Mouse (Mus musculus) induced T-regulatory cell, adult 2 months (primary cell): ENCODE measurements around the gene Trpc4.

Source experiments
- DNase-seq: peaks from one replicate; pipeline ENCODE4 v3.0.0-alpha.2; 2012; ENCODE audit warnings: low read depth

Gene Trpc4

DNA sequence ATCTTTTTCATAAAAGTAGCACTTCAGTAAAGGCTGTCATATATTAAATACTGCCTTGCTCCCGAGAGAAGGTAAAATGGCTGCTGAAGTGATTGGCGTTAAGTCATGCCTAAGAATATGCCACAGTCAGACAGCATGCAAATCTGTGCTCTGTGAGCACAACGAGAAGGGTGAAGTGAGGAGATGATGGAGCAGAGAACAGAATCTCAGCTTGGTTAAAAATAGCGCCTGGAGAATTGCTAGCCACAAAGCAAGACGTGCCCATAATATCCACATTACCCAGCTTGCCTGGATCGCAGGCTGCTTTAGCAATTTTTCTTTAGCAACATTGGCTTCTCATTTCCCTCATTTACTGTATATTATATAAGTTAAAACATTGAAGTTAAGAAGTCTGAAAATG, 113.3 kb downstream of the Trpc4 start:
- no peak for DNase-seq

DNA sequence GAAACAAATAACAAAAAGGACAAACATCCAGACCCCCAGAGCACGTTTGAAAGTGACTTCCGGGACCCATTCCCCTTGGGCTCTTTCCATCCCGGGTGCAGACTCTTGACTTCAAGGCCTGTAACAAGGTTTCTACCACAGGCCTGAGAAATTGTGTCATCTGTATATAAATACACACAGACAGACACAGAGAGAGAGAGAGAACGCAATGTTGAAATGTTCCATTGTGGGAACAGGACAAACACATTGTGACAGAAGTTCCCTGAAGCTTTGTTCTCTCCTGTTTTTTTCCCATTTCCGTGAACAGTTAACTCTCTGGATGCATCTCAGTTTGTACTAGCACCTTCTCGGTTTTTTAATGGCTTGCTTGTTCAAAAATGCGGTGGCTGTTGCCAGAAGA, 118.8 kb downstream of the Trpc4 start:
- DNase-seq = no peak

DNA sequence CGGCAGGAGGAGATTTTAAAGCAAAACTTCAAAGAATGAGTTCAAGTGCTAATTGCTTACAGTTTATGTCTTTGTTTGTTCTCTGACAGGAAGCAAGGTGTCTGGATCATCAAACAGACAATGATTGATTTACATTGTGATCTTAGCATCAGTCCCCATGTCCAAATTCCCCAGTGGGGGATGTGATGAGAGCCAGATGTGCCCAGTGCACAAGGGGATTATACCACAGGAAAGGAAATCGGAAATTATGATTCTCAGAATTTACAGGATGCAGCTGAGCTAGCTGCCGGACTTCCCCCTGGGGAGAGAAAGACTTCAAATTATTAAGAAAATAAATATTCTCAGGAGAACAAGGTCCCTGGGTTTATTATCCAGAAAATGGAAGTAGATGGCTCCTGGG, 133.9 kb downstream of the Trpc4 start:
- no peak for DNase-seq

DNA sequence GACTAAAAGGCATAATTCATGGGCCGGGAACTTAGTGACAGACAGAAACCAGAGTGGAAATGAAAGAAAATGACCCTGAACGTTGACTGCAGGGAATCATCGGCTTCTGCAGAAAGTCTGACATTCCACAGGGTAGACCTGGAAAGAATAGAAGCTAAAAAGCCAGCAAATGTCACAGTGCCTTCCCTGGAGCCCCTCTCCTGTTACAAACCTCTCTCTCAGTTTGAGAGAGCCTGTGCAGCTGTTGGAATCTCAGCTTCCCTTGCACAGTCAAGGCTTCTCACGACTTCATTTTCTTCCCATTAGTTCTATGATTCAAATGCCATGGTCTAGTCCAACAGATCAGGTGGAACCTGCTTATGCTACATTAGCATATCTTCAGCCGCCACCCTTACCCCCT, 154.8 kb downstream of the Trpc4 start:
- DNase-seq = no peak

DNA sequence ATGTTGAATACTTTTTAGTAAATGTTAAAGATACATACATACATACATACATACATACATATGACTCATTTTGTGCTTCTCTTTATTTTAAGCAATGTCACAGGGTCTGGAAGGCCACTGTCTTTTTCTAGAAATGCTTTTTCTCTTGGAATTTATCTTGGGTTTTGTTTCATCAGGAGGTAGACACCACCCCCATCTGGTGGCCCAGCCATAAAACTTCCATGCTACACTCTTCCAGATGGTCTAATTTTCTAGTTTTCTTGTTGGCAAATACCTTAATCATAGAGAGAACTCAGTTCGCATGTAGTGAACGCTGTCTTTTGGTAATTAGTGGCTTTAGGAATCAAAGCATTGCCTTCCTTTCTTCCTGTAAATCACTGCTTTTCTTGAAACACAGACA, 158.2 kb downstream of the Trpc4 start:
- no peak for DNase-seq

DNA sequence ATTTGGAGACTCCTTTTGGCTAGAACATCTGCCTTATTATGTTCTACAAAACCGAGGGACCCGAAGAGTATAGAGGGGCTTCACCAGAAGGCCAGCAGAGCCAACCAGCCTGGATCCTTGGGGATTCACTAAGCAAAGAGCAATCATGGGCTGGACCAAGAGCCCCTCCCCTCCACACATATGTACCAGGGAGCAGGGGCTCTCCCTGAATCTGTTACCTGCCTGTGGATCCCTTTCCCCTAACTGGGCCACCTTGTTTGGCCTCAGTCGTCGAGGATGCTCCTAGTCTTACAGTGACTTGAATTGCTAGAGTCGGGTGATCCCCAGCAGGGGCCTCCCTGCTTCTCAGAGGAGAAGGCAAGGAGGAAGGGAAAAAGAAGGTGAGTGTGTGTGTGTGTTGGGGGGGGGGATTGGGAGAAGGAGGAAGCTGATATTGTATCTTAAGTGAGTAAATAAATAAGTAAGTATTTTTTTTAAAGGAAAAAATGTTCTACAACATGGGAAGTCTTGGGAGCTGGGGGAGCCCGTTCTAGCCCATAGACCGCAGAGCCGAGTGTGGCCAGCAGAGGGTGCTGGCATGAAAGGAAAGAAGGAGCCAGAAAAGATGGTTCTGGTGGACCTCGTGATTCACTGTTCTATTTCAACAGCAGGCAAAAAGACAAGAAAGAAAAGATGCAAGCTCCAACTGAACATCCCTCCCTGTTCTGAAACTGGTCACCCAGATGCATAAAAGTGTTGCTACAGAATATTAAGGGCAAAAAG, 197.2 kb downstream of the Trpc4 start:
- peak; percentile 57 for DNase-seq

DNA sequence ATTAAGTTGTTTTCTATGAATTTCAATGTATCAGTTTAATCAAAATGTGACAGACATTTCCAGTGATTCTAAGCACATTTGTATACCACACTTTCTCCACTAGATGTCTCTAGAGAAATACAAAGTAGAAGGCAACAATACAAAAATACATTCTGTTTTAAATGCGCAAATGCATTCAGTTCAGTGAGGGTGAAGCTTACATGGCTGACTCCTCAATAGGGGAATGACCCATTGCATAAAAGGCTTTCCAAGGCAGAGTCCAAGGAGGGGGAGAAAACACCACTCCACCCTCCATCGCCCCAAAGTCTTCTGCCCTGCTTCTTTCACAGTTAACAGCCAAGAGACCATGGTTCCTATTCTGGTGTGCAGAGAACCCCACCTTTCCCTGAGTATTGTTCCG, 201.7 kb downstream of the Trpc4 start:
- DNase-seq = peak; percentile 13

DNA sequence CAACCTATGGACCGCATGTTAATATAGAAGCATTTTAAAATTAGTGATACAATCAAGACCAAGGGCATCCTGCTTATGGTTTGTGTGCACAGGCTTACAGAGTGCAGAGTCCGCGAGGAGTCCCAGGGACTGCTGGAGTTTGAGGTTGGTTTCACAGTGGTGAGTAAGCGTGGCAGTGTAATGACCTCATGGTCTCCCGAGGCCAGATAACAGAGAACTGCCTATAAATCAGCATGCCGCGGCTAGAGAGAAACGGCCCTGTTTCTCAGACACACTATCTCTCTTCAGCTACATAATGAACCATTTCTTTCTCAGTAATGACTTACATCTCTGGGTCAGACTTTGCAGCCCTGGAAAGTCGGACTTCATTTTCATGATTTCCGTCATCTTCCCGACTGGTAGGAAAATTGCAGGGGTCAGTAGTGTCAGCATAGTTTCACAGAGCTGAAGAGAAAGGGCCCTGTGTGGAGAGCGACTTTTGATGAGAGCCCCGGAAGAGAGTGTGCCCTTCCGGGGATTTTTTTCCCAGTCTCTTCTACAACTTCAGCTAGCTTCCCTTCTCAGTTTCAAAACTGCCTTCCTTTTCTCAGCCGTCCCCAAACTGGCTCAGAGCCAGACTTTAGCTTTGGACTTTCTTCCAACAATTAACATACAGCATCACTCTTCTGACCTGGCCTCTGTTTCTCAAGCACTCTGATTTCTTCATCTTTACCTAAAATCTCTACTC, 202.8 kb downstream of the Trpc4 start:
- no peak for DNase-seq

DNA sequence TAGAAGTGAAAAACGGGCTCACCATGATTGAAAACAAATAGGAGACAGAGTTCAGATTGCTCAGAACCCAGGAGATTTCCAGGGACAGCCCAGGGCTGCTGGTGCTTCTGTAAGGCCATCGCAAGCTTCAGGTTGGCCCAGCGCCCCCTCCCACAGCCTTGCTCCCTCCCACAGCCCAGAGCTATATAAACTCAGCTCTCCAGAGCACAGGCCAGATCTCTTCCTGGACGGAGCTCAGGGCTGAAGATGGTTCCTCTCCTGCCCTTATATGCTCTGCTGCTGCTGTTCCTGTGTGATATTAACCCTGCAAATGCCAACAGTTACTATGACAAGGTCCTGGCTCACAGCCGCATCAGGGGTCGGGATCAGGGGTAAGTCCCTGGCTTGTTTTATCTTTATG, 205.1 kb downstream of the Trpc4 start, which contains the start of gene Postn:
Gene Postn (plus strand): TSS at position 213 of the 400 bp plus-strand sequence.
- DNase-seq = no peak

DNA sequence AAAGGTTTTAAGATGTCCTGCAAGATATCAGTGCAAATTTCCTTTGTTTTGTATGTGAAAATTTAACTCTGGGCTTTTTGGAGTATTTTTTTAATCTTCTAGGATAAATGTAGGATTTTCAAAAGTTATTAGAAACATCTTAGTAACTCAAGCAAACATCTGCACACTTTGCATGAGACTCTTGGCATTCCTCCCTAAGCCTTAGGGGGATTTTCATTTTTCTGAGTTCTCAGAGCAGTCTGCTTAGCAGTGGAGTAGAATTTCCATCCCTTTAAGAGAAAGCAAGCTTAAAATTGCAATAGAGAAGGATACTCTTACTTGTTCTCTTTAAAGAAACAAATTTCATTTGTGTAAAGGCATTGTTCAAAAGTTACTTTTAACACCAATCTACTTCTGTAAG, 205.8 kb downstream of the Trpc4 start:
- DNase-seq = no peak
